Mouse (Mus musculus): Measurements from ENCODE around the gene Col6a2. TPM values are rescaled to one million over a fixed set of nuclear protein-coding genes. Genes with fewer than 3 reads are reported as not detected.

Col6a2 gene
- polyA plus RNA-seq, 1 experiment from 2014 or later, result 126 TPM

Other genes starting within 250 kb of the Col6a2 start
- gene AC141477.1, start 183.2 kb downstream of the Col6a2 start, polyA plus RNA-seq (2015; fragmentation: Nextera tagmentation; extraction: Ambion mirVana), result not detected in 2 replicates
- 14.0 TPM in 2 replicates for gene Pcnt, start 180.8 kb downstream of the Col6a2 start, polyA plus RNA-seq (2015; fragmentation: Nextera tagmentation; extraction: Ambion mirVana)
- not detected in 2 replicates for gene 2610028H24Rik, start 174.5 kb downstream of the Col6a2 start, polyA plus RNA-seq (2015; fragmentation: Nextera tagmentation; extraction: Ambion mirVana)
- 71.2 and 74.0 TPM in 2 replicates for gene Mcm3ap, start 154.7 kb downstream of the Col6a2 start, polyA plus RNA-seq (2015; fragmentation: Nextera tagmentation; extraction: Ambion mirVana)
- 6.4 and 6.5 TPM in 2 replicates for gene Ybey, start 154.5 kb downstream of the Col6a2 start, polyA plus RNA-seq (2015; fragmentation: Nextera tagmentation; extraction: Ambion mirVana)
- gene Lss, start 92.0 kb downstream of the Col6a2 start, polyA plus RNA-seq (2015; fragmentation: Nextera tagmentation; extraction: Ambion mirVana), result 25.6 and 27.6 TPM in 2 replicates
- not detected in 2 replicates for gene Spatc1l, start 61.4 kb downstream of the Col6a2 start, polyA plus RNA-seq (2015; fragmentation: Nextera tagmentation; extraction: Ambion mirVana)
- gene Ftcd, start 48.0 kb downstream of the Col6a2 start, polyA plus RNA-seq (2015; fragmentation: Nextera tagmentation; extraction: Ambion mirVana), result 0.09 and 0.17 TPM in 2 replicates
- gene Col6a1, start 102.5 kb upstream of the Col6a2 start, polyA plus RNA-seq (2015; fragmentation: Nextera tagmentation; extraction: Ambion mirVana), result 149 and 152 TPM in 2 replicates